Mouse (Mus musculus) liver, embryonic 13.5 days (tissue): Measurements from ENCODE around the gene Anpep. TPM values are rescaled to one million over a fixed set of nuclear protein-coding genes. Genes with fewer than 3 reads are reported as not detected.

Experiments used
- ATAC-seq: fragments of 200-750 bp; cut with Nextera tagmentation; 2 replicates; pipeline ENCODE4 v1.8.0; 2017; ENCODE audit warnings: low read depth, mild to moderate bottlenecking, moderate number of reproducible peaks, moderate library complexity
- DNase-seq: peaks from one replicate; pipeline ENCODE4 v3.0.0; 2022
- H3K27ac ChIP-seq: fragments of 300-500 bp; sonication (generic); 2 replicates; pipeline ENCODE4 v1.5.1; 2015; ENCODE audit warnings: moderate library complexity, mild to moderate bottlenecking, inconsistent platforms
- H3K27me3 ChIP-seq: fragments of 300-500 bp; sonication (generic); 2 replicates; pipeline ENCODE4 v1.6.1; 2015; ENCODE audit warnings: mild to moderate bottlenecking, inconsistent platforms
- H3K36me3 ChIP-seq: fragments of 300-500 bp; sonication (generic); 2 replicates; pipeline ENCODE4 v1.6.1; 2015; ENCODE audit warnings: mild to moderate bottlenecking, inconsistent platforms
- H3K4me1 ChIP-seq: fragments of 300-500 bp; sonication (generic); replicated peaks from 2 replicates; pipeline ENCODE4 v1.6.1; 2015; ENCODE audit warnings: inconsistent platforms
- H3K4me2 ChIP-seq: fragments of 300-500 bp; sonication (generic); 2 replicates; pipeline ENCODE4 v1.6.1; 2015; ENCODE audit warnings: inconsistent platforms, mild to moderate bottlenecking, moderate library complexity
- H3K4me3 ChIP-seq: fragments of 300-500 bp; sonication (generic); replicated peaks from 2 replicates; pipeline ENCODE4 v1.5.1; 2015; ENCODE audit warnings: mild to moderate bottlenecking, inconsistent platforms
- H3K9ac ChIP-seq: fragments of 300-500 bp; sonication (generic); 2 replicates; pipeline ENCODE4 v1.6.1; 2015; ENCODE audit warnings: mild to moderate bottlenecking, inconsistent platforms
- H3K9me3 ChIP-seq: fragments of 300-500 bp; sonication (generic); replicated peaks from 2 replicates; pipeline ENCODE4 v1.6.1; 2016; ENCODE audit warnings: inconsistent platforms
- WGBS: fragments of 180-500 bp; shearing (Covaris S2); methylation state at CpG from one replicate; pipeline ENCODE4 v1.1.7; 2015; ENCODE audit not compliant: insufficient replicate concordance; 5-methylcytosine and 5-hydroxymethylcytosine counted together
- polyA plus RNA-seq: library from polyadenylated mRNA; unstranded; fragments of >200 nt; fragmentation: Nextera tagmentation; extraction: Ambion mirVana; gene quantifications from 2 replicates; pipeline ENCODE4 v1.2.1, GENCODE M21; 2015

The Anpep gene
- polyA plus RNA-seq, 1 experiment from 2014 or later, result 10.9 TPM

DNA sequence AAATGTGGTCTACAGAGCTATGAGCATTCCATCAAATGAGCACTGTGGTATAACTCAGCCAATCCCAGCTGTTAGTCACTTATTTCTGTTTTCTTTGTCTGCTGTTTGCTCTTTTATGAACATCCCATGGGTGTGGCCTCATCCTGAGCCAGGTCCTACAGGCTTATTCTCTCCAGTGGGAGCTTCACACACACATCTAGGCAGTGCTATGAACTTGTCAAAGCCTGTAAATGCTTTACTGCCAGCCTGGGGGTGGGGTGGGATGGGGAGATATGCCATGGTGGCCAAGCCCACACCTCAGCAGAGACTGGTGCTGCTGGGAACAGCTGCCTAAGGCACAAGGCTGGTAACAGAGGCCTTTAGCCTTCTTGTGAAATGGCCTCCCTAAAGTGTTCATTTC lies 27.9 kb downstream of the Anpep start:
- Histone ChIP-seq H3K9me3 (no peaks in the 10 kb centered on the region), H3K36me3 (no peaks in the 10 kb centered on the region), H3K4me3 (no peak overlapping the region), H3K9ac (no peak overlapping the region), H3K4me1 (no peaks in the 10 kb centered on the region), H3K4me2 (no peak overlapping the region), H3K27me3 (no peaks in the 10 kb centered on the region), H3K27ac (no peak overlapping the region)
- no peak for ATAC-seq
- DNase-seq, result no peak

DNA sequence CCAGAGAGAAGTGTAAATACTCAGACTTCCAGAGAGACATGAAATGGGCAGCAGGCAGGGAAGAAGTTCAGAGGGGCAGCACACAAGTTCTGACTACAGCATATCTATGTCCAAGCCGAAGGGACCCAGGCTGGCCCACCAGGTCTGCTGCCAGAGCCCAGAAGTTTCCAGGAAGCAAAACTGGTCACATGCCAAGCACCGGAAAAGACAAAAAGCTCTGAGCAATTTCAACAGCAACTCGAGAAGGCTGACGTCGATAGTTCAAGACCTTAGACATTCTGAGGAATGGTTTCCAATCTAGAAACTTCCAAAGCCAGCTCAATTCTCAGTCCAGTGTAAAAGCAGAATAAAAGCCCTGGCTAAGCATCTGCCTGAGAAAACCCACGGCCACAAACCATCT lies 29.3 kb downstream of the Anpep start:
- Histone ChIP-seq H3K4me1 (no peaks in the 10 kb centered on the region), H3K27me3 (no peaks in the 10 kb centered on the region), H3K4me3 (no peak overlapping the region), H3K27ac (no peak overlapping the region), H3K9ac (no peak overlapping the region), H3K36me3 (0 out of 2 replicates have a peak, but pooled peaks cover 5% of the 10 kb centered on the region), H3K4me2 (no peak overlapping the region), H3K9me3 (no peaks in the 10 kb centered on the region)
- WGBS, result 60% methylated on average over 6 of the region's 6 CpGs
- no peak for ATAC-seq
- no peak for DNase-seq

GRCm38 (mm10) chr7:79831145-79831544 lies 29.7 kb downstream of the Anpep start:
- Histone ChIP-seq H3K36me3 (peaks cover 9% of the 10 kb centered on the region; the same call in 1 of the 2 replicates), H3K9ac (no peak overlapping the region), H3K4me2 (no peak overlapping the region), H3K4me1 (no peaks in the 10 kb centered on the region), H3K9me3 (no peaks in the 10 kb centered on the region), H3K27ac (no peak overlapping the region), H3K4me3 (no peak overlapping the region), H3K27me3 (no peaks in the 10 kb centered on the region)
- no peak for DNase-seq
- 58% methylated on average over 6 of the region's 6 CpGs for WGBS
- no peak for ATAC-seq

GRCm38 (mm10) chr7:79828341-79828740 lies 32.5 kb downstream of the Anpep start:
- H3K4me2 ChIP-seq, result no peak overlapping the region
- no peaks in the 10 kb centered on the region for H3K4me1 ChIP-seq
- no peaks in the 10 kb centered on the region for H3K27me3 ChIP-seq
- ATAC-seq, result no peak
- no peaks in the 10 kb centered on the region for H3K9me3 ChIP-seq
- no peak for DNase-seq
- WGBS, result 57% methylated on average over 3 of the region's 3 CpGs
- H3K9ac ChIP-seq, result no peak overlapping the region
- H3K27ac ChIP-seq, result no peak overlapping the region
- H3K4me3 ChIP-seq, result no peak overlapping the region
- H3K36me3 ChIP-seq, result peaks cover 24% of the 10 kb centered on the region

DNA sequence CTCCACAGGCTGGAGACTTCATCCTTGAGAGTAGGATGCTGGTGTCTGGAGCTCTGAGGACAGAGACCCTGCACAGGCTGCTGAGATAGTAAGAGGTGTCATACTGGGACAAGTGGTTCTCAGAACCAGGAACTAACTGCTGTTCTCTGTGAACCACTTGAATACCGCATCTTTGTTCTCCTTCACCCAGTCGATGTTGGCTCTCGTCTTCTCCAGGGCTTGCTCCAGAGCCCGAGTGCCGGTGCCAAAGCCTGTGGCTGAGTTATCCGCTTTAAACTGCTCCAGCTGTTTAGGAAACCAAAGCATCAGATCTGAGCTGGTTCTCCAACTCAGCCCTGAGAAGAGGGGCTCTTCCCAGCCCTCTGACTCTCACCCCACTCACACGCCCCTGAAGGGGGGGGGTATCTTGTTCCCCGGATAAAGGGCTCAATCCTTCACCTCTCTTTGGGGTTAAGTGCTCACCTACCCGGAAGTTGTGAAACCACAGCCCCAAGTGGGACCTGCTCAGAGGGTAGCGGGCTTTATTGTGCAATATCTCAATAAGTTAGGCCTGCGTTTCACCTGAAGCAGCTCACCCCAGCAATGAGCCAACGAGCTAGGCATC lies 38.7 kb downstream of the Anpep start:
- peaks cover 20% of the 10 kb centered on the region for H3K36me3 ChIP-seq
- no peak overlapping the region for H3K4me2 ChIP-seq
- H3K27ac ChIP-seq, result no peak overlapping the region
- no peak overlapping the region for H3K4me3 ChIP-seq
- 61% methylated on average over 12 of the region's 12 CpGs for WGBS
- H3K4me1 ChIP-seq, result peaks cover 21% of the 10 kb centered on the region
- ATAC-seq, result 0 out of 2 replicates have a peak, but pooled peaks have one; percentile 47
- H3K27me3 ChIP-seq, result no peaks in the 10 kb centered on the region
- no peaks in the 10 kb centered on the region for H3K9me3 ChIP-seq
- DNase-seq, result no peak
- H3K9ac ChIP-seq, result no peak overlapping the region

GRCm38 (mm10) chr7:79819996-79820395 lies 40.9 kb downstream of the Anpep start:
- 50% methylated on average over 11 of the region's 11 CpGs for WGBS
- Histone ChIP-seq H3K36me3 (peaks cover 4% of the 10 kb centered on the region; the same call in 1 of the 2 replicates), H3K27ac (no peak overlapping the region), H3K4me2 (no peak overlapping the region), H3K9ac (no peak overlapping the region), H3K4me1 (peaks cover 21% of the 10 kb centered on the region), H3K4me3 (no peak overlapping the region), H3K9me3 (no peaks in the 10 kb centered on the region), H3K27me3 (no peaks in the 10 kb centered on the region)
- DNase-seq, result no peak
- no peak for ATAC-seq

GRCm38 (mm10) chr7:79819515-79819914 lies 41.3 kb downstream of the Anpep start:
- peaks cover 21% of the 10 kb centered on the region for H3K4me1 ChIP-seq
- H3K9ac ChIP-seq, result no peak overlapping the region
- H3K4me3 ChIP-seq, result no peak overlapping the region
- 15% methylated on average over 4 of the region's 4 CpGs for WGBS
- ATAC-seq (no peak), DNase-seq (no peak)
- no peak overlapping the region for H3K4me2 ChIP-seq
- no peak overlapping the region for H3K27ac ChIP-seq
- no peaks in the 10 kb centered on the region for H3K27me3 ChIP-seq
- no peaks in the 10 kb centered on the region for H3K9me3 ChIP-seq
- H3K36me3 ChIP-seq, result no peaks in the 10 kb centered on the region; the same call in 1 of the 2 replicates

GRCm38 (mm10) chr7:79818321-79818720 lies 42.5 kb downstream of the Anpep start:
- Histone ChIP-seq H3K27me3 (no peaks in the 10 kb centered on the region), H3K27ac (no peak overlapping the region), H3K36me3 (no peaks in the 10 kb centered on the region), H3K4me3 (no peak overlapping the region), H3K4me2 (no peak overlapping the region), H3K9me3 (no peaks in the 10 kb centered on the region), H3K4me1 (peaks cover 21% of the 10 kb centered on the region), H3K9ac (no peak overlapping the region)
- ATAC-seq, result no peak
- 8% methylated on average over 6 of the region's 6 CpGs for WGBS
- DNase-seq, result no peak

DNA sequence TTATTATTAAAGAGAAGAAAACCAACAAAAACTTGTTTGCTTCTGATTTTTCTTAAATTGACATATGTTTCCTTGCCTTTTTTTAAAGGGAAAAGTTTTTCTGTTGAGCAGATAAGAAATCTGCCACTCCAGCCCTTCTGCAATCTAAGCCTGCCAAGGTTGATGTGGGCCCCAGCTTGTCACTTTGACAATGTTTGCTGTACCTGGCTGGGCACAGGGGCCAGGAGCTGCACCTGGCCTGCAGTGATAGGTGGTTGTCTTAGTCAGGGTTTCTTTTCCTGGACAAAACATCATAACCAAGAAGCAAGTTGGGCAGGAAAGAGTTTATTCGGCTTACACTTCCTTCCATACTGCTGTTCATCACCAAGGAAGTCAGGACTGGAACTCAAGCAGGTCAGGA lies 47.5 kb downstream of the Anpep start:
- WGBS, result 55% methylated on average over 1 of the region's 1 CpGs
- H3K4me2 ChIP-seq, result no peak overlapping the region
- H3K9me3 ChIP-seq, result no peaks in the 10 kb centered on the region
- no peak overlapping the region for H3K27ac ChIP-seq
- H3K4me3 ChIP-seq, result no peak overlapping the region
- no peaks in the 10 kb centered on the region for H3K36me3 ChIP-seq
- DNase-seq (no peak), ATAC-seq (no peak)
- peaks cover 27% of the 10 kb centered on the region for H3K27me3 ChIP-seq
- no peak overlapping the region for H3K9ac ChIP-seq
- peaks cover 9% of the 10 kb centered on the region for H3K4me1 ChIP-seq

DNA sequence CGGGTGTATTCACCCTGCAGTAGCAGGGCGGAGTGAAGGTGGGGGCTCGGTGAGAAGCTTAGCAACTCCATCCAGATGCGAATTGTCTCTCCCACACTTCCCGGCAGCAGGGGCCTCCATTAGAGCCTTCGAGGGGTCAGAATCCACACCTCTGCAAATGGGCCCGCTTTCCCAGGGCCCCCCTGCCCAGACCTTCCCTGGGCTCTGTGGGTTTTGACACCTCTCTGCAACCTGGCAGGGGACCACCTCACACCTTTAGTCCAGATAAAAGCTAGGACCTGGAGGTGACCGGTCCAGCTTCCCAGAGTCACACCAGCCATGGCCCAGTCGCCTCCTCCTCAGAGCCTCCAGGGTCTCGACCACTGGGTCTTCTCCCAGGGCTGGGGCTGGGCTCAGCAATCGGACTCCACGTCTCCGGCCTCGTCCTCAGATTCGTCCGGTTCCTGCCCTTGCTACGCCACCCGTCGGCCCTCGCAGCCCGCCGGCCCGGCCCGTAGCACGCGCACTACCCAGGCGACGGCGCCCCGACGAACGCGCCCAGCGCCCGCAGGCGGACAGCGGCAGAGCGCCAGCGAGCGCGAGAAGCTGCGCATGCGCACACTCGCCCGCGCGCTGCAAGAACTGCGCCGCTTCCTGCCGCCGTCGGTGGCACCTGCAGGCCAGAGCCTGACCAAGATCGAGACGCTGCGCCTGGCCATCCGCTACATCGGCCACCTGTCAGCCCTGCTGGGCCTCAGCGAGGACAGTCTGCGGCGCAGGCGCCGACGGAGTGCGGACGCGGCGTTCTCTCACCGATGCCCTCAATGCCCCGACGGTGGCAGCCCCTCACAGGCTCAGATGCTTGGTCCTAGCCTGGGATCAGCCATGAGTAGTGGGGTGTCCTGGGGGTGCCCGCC lies 50.0 kb downstream of the Anpep start, which contains the start of gene Mesp2:
Gene Mesp2, plus strand, starts transcription at position 117 of the 896 bp plus-strand sequence.
- DNase-seq (peak; percentile 40), ATAC-seq (peak; percentile 57)
- Histone ChIP-seq H3K4me2 (peak within 1 kb of the TSS; percentile 55), H3K27me3 (peaks cover 27% of the 10 kb centered on the region), H3K4me3 (peak within 1 kb of the TSS; percentile 27), H3K27ac (no peak within 1 kb of the TSS), H3K4me1 (peaks cover 9% of the 10 kb centered on the region), H3K36me3 (no peaks in the 10 kb centered on the region), H3K9ac (peak within 1 kb of the TSS; percentile 47; the same call in 1 of the 2 replicates), H3K9me3 (no peaks in the 10 kb centered on the region)
- WGBS, result 11% methylated on average over 71 of the region's 71 CpGs

DNA sequence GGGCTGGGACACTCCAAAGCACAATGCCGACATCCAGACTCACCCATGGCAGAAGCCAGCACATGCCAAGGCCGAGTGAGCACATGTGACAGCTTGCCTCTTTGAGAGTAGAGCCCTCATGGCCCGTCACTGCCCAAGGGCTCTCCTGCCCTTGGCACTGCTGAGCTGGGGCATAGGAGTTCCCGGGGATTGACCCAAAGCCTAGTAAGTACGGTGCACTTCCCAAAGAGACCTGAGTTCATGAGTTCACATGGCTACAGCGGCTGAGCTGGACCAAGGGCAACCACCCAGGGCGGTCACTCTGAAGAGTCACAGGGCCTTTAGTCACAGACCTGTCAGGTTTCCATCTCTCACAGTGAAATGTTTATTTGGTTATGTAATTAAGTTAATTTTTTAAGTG lies 52.3 kb downstream of the Anpep start:
- no peak for DNase-seq
- no peak for ATAC-seq
- peaks cover 27% of the 10 kb centered on the region for H3K27me3 ChIP-seq
- no peak overlapping the region for H3K4me3 ChIP-seq
- H3K4me2 ChIP-seq, result no peak overlapping the region
- no peaks in the 10 kb centered on the region for H3K36me3 ChIP-seq
- peaks cover 9% of the 10 kb centered on the region for H3K4me1 ChIP-seq
- no peak overlapping the region for H3K9ac ChIP-seq
- H3K27ac ChIP-seq, result no peak overlapping the region
- no peaks in the 10 kb centered on the region for H3K9me3 ChIP-seq
- WGBS, result 70% methylated on average over 7 of the region's 7 CpGs
